Mouse (Mus musculus) MEL (cell line): Measurements from ENCODE around the gene Spag8. TPM values are rescaled to one million over a fixed set of nuclear protein-coding genes. Genes with fewer than 3 reads are reported as not detected.

ENCODE experiments used
- DNase-seq: peaks from one replicate; pipeline ENCODE4 v3.0.0; 2011; ENCODE audit warnings: low read depth, low spot score
- H3K27ac ChIP-seq: 2 replicates; pipeline ENCODE4 v1.5.1; 2012; ENCODE audit warnings: low read depth, mild to moderate bottlenecking, control low read depth, low read length, moderate library complexity; ENCODE audit not compliant: control insufficient read depth
- H3K27me3 ChIP-seq, 2 experiments: fragments of 150-350 bp in 1 of 2; sonication (generic) in 1 of 2; 2 replicates each; pipeline ENCODE4 v1.6.1; 2012; ENCODE audit warnings: low read length in 2 of 2, mild to moderate bottlenecking in 2 of 2, improper control_type of control experiment in 1 of 2, moderate library complexity in 1 of 2; ENCODE audit not compliant: insufficient read depth in 2 of 2, control insufficient read depth in 1 of 2
- H3K36me3 ChIP-seq, 2 experiments: 2 replicates each; pipeline ENCODE4 v1.6.1; 2012 to 2014; ENCODE audit warnings: low read length in 2 of 2, improper control_type of control experiment in 1 of 2, inconsistent platforms in 1 of 2, mild to moderate bottlenecking in 1 of 2; ENCODE audit not compliant: insufficient read depth in 2 of 2, control insufficient read depth in 1 of 2
- H3K4me1 ChIP-seq, 2 experiments: fragments of 150-350 bp in 1 of 2; sonication (generic) in 1 of 2; 2 replicates each; pipeline ENCODE4 v1.6.1; 2012; ENCODE audit warnings: low read length in 2 of 2, improper control_type of control experiment in 1 of 2, mild to moderate bottlenecking in 1 of 2; ENCODE audit not compliant: insufficient read depth in 2 of 2, control insufficient read depth in 1 of 2
- H3K4me3 ChIP-seq, 2 experiments: fragments of 150-350 bp in 1 of 2; sonication (generic) in 1 of 2; 2 replicates each; pipeline ENCODE4 v1.5.1; 2012; ENCODE audit warnings: low read depth in 2 of 2, low read length in 2 of 2, mild to moderate bottlenecking in 2 of 2, moderate library complexity in 2 of 2, control low read depth in 1 of 2, improper control_type of control experiment in 1 of 2; ENCODE audit not compliant: control insufficient read depth in 1 of 2, insufficient read depth in 1 of 2
- H3K79me2 ChIP-seq: 2 replicates; pipeline ENCODE4 v1.6.1; 2012; ENCODE audit warnings: mild to moderate bottlenecking, low read length, moderate library complexity; ENCODE audit not compliant: control insufficient read depth, poor library complexity, insufficient read depth
- H3K9ac ChIP-seq: 2 replicates; pipeline ENCODE4 v1.6.1; 2012; ENCODE audit warnings: low read depth, mild to moderate bottlenecking, control low read depth, low read length, moderate library complexity; ENCODE audit not compliant: control insufficient read depth, poor library complexity, severe bottlenecking
- H3K9me3 ChIP-seq: fragments of 150-350 bp; sonication (generic); replicated peaks from 2 replicates; pipeline ENCODE4 v1.6.1; 2012; ENCODE audit warnings: mild to moderate bottlenecking, low read length, improper control_type of control experiment, moderate library complexity; ENCODE audit not compliant: insufficient read depth
- CTCF ChIP-seq, 3 experiments: IDR thresholded peaks in 2 of 3; conservative IDR thresholded peaks in 1 of 3; 2 replicates each; pipeline ENCODE4 v1.5.1; 2011 to 2012; ENCODE audit warnings: low read length in 3 of 3, low read depth in 2 of 3, mild to moderate bottlenecking in 2 of 3, improper control_type of control experiment in 1 of 3, inconsistent platforms in 1 of 3, mixed read lengths in 1 of 3, moderate library complexity in 1 of 3; ENCODE audit not compliant: control insufficient read depth in 1 of 3, insufficient read depth in 1 of 3, poor library complexity in 1 of 3, severe bottlenecking in 1 of 3
- ELF1 ChIP-seq: IDR thresholded peaks from 2 replicates; pipeline ENCODE4 v1.6.1; 2014; ENCODE audit warnings: low read depth, mild to moderate bottlenecking, inconsistent platforms, low read length, improper control_type of control experiment, moderate library complexity
- EP300 ChIP-seq, 2 experiments: IDR thresholded peaks; 2 replicates each; pipeline ENCODE4 v1.6.1; 2011; ENCODE audit warnings: improper control_type of control experiment in 2 of 2, low read length in 2 of 2, low read depth in 1 of 2, mild to moderate bottlenecking in 1 of 2
- GATA1 ChIP-seq: IDR thresholded peaks from 2 replicates; pipeline ENCODE4 v1.6.1; 2011; ENCODE audit warnings: low read depth, low read length, improper control_type of control experiment
- HCFC1 ChIP-seq: IDR thresholded peaks from 2 replicates; pipeline ENCODE4 v1.6.1; 2012; ENCODE audit warnings: low read depth, mild to moderate bottlenecking, inconsistent platforms, low read length, improper control_type of control experiment, moderate library complexity
- MAFK ChIP-seq: IDR thresholded peaks from 2 replicates; pipeline ENCODE4 v1.6.1; 2011; ENCODE audit warnings: low read depth, mild to moderate bottlenecking, low read length, improper control_type of control experiment, borderline replicate concordance
- MAX ChIP-seq: IDR thresholded peaks from 2 replicates; pipeline ENCODE4 v1.6.1; 2011; ENCODE audit warnings: low read length, improper control_type of control experiment
- MXI1 ChIP-seq: IDR thresholded peaks from 2 replicates; pipeline ENCODE4 v1.6.1; 2011; ENCODE audit warnings: mild to moderate bottlenecking, low read depth, low read length, improper control_type of control experiment
- MYB ChIP-seq: IDR thresholded peaks from 2 replicates; pipeline ENCODE4 v1.6.1; 2011; ENCODE audit warnings: mild to moderate bottlenecking, low read depth, low read length, improper control_type of control experiment
- NELFE ChIP-seq: IDR thresholded peaks from 2 replicates; pipeline ENCODE4 v1.6.1; 2011; ENCODE audit warnings: low read depth, low read length, improper control_type of control experiment
- NRF1 ChIP-seq: IDR thresholded peaks from 2 replicates; pipeline ENCODE4 v1.6.1; 2014; ENCODE audit warnings: low read depth, mild to moderate bottlenecking, inconsistent platforms, low read length, improper control_type of control experiment, moderate library complexity; ENCODE audit not compliant: poor library complexity, insufficient read depth, severe bottlenecking
- POLR2A ChIP-seq, 2 experiments: IDR thresholded peaks; 2 replicates each; pipeline ENCODE4 v1.6.1; 2011 to 2012; ENCODE audit warnings: low read length in 2 of 2, mild to moderate bottlenecking in 2 of 2, control low read depth in 1 of 2, improper control_type of control experiment in 1 of 2, low read depth in 1 of 2, moderate library complexity in 1 of 2; ENCODE audit not compliant: control insufficient read depth in 1 of 2, insufficient read depth in 1 of 2, poor library complexity in 1 of 2
- POLR2AphosphoS5 ChIP-seq: IDR thresholded peaks from 2 replicates; pipeline ENCODE4 v1.6.1; 2012; ENCODE audit warnings: low read depth, borderline replicate concordance, mild to moderate bottlenecking, inconsistent platforms, low read length, moderate library complexity, mixed read lengths
- TCF12 ChIP-seq: IDR thresholded peaks from 2 replicates; pipeline ENCODE4 v1.6.1; 2014; ENCODE audit warnings: low read depth, mild to moderate bottlenecking, inconsistent platforms, low read length, improper control_type of control experiment, moderate library complexity
- USF2 ChIP-seq, 2 experiments: IDR thresholded peaks; 2 replicates each; pipeline ENCODE4 v1.6.1; 2011 to 2012; ENCODE audit warnings: improper control_type of control experiment in 2 of 2, low read length in 2 of 2, borderline replicate concordance in 1 of 2, inconsistent platforms in 1 of 2, low read depth in 1 of 2, mild to moderate bottlenecking in 1 of 2; ENCODE audit not compliant: insufficient read depth in 1 of 2
- ZC3H11A ChIP-seq: IDR thresholded peaks from 2 replicates; pipeline ENCODE4 v1.6.1; 2012; ENCODE audit warnings: low read depth, mild to moderate bottlenecking, inconsistent platforms, low read length, improper control_type of control experiment
- ZMIZ1 ChIP-seq: IDR thresholded peaks from 2 replicates; pipeline ENCODE4 v1.6.1; 2012; ENCODE audit warnings: low read depth, mild to moderate bottlenecking, inconsistent platforms, low read length, improper control_type of control experiment, moderate library complexity
- ZNF384 ChIP-seq: IDR thresholded peaks from 2 replicates; pipeline ENCODE4 v1.6.1; 2012; ENCODE audit warnings: low read depth, mild to moderate bottlenecking, inconsistent platforms, low read length, improper control_type of control experiment
- polyA plus RNA-seq, 2 experiments: library from polyadenylated mRNA; stranded (reverse) in 1 of 2; unstranded in 1 of 2; fragments of >175 nt in 1 of 2; fragments of >200 nt in 1 of 2; gene quantifications; 2 replicates each; pipeline versions ENCODE4 v1.2.1 to v1.2.4; 2012; ENCODE audit warnings: low replicate concordance in 2 of 2, low read depth in 1 of 2; ENCODE audit not compliant: insufficient read length in 2 of 2, insufficient read depth in 1 of 2, missing spikeins in 1 of 2
- total RNA-seq: library from RNA; depleted of rRNA; stranded (reverse); fragments of 300-350 nt; gene quantifications from 2 replicates; pipeline ENCODE4 v1.2.3, GENCODE M21; 2012; rRNA removed

Gene Spag8
- 0.15 and 0.29 TPM in 2 replicates for total RNA-seq
- under 1 TPM in 1 of 2 experiments, not detected in 1; 0.57 TPM for polyA plus RNA-seq

DNA sequence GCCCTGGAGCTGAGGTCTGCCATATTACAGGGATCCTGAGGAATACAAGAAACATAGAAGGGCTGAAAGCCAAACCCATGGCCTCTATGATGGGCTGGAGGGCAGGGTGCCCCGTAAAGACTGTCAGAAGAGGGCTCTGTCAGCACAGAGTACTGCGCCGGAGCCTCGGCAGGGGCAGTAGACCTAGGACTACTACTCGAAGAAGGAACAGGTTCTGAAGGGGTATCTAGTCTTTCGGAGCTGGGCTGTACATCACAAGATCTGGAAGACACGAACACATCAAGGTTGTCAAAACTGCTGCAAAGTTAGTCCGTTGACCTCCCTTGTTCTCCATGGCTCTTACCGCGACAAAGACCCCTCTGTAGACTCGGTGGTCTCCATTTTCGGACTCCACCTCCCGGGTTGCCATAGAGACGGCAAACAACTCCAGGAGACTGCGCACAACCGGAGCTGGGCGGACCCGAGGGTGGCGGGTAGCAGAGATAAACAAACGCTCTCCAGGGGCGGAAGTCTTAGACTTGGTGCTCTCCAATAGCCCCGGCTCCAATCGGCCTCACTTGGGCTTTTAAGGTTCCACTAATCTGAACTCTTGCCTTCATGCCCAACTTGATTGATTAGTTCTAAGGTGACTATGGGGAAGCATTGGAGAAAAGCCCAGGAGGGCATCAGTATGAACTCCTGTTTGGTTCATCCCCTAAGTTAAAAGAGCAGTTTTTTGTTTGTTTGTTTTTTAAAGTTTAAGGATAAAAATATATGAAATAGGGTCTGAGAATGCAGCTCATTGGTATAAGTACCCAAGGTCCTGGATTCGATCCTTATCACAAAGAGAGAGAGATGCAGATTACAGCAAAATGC is at the start of gene Spag8:
Gene Spag8, minus strand, starts transcription at position 434 of the 855 bp plus-strand sequence.
- Histone ChIP-seq H3K9ac (peak within 1 kb of the TSS; percentile 65), H3K9me3 (no peaks in the 10 kb centered on the region), H3K79me2 (peaks cover 3% of the 10 kb centered on the region; the same call in 1 of the 2 replicates), H3K27me3 (no peaks in the 10 kb centered on the region)
- 0 out of 2 replicates have a peak, but pooled peaks have one; percentile 26 for TF ChIP-seq NELFE
- TF ChIP-seq ZMIZ1 = 0 out of 2 replicates have a peak, but pooled peaks have one; percentile 44
- peak; percentile 78 for TF ChIP-seq ELF1
- peak; percentile 85 for TF ChIP-seq HCFC1
- peak; percentile 81 for TF ChIP-seq NRF1
- TF ChIP-seq MXI1 = peak; percentile 80
- peak in 1 of 2 experiments; percentile 38; a peak in 1 of 4 replicates for TF ChIP-seq POLR2A (IDR thresholded peaks at IDR 0.05; ENCODE audit: control insufficient read depth in 1 of 2, insufficient read depth in 1 of 2, low read depth in 1 of 2, low read length in 2 of 2, poor library complexity in 1 of 2)
- TF ChIP-seq MAFK = no peak
- peak; percentile 60; the same call in 1 of the 2 replicates for TF ChIP-seq MAX
- no peak for TF ChIP-seq USF2 (IDR thresholded peaks at IDR 0.05; ENCODE audit: borderline replicate concordance in 1 of 2, insufficient read depth in 1 of 2, low read depth in 1 of 2, low read length in 2 of 2)
- peak; percentile 42; the same call in 1 of the 2 replicates for TF ChIP-seq TCF12
- no peak for TF ChIP-seq ZC3H11A
- no peak for TF ChIP-seq CTCF (IDR thresholded peaks at IDR 0.05 in 2 of 3, conservative IDR thresholded peaks at IDR 0.05 in 1 of 3; ENCODE audit: control insufficient read depth in 1 of 3, insufficient read depth in 1 of 3, low read depth in 2 of 3, low read length in 3 of 3, poor library complexity in 1 of 3, severe bottlenecking in 1 of 3)
- TF ChIP-seq GATA1 = peak; percentile 52; the same call in 1 of the 2 replicates
- TF ChIP-seq ZNF384 = no peak
- peak; percentile 49; the same call in 1 of the 2 replicates for TF ChIP-seq MYB
- TF ChIP-seq POLR2AphosphoS5 = no peak
- TF ChIP-seq EP300 (IDR thresholded peaks at IDR 0.05; ENCODE audit: low read depth in 1 of 2, low read length in 2 of 2) = peak in 1 of 2 experiments; percentile 43; a peak in 2 of 4 replicates
- TF ChIP-seq, all 39 proteins: peak for 12
- DNase-seq = peak; percentile 90
- Histone ChIP-seq H3K4me3 (peak within 1 kb of the TSS; percentile 70 to 77), H3K27ac (peak within 1 kb of the TSS; percentile 45), H3K36me3 (peaks cover 0 to 8% of the 10 kb centered on the region in 2 experiments; a peak in 2 of 4 replicates), H3K4me1 (peaks cover 0 to 8% of the 10 kb centered on the region in 2 experiments; a peak in 1 of 4 replicates)
